Mouse (Mus musculus) cerebellum, adult 2 months (tissue): ENCODE data around the gene Agbl2.

Experiments used
- CTCF ChIP-seq: fragments of 200-500 bp; IDR thresholded peaks from 2 replicates; pipeline ENCODE4 v1.5.1; 2011; ENCODE audit warnings: low read depth, mild to moderate bottlenecking, control low read depth, low read length, moderate library complexity, borderline replicate concordance; ENCODE audit not compliant: insufficient read depth
- POLR2A ChIP-seq: fragments of 200-500 bp; IDR thresholded peaks from 2 replicates; pipeline ENCODE4 v1.6.1; 2011; ENCODE audit warnings: low read length, control low read depth, borderline replicate concordance; ENCODE audit not compliant: insufficient read depth

DNA sequence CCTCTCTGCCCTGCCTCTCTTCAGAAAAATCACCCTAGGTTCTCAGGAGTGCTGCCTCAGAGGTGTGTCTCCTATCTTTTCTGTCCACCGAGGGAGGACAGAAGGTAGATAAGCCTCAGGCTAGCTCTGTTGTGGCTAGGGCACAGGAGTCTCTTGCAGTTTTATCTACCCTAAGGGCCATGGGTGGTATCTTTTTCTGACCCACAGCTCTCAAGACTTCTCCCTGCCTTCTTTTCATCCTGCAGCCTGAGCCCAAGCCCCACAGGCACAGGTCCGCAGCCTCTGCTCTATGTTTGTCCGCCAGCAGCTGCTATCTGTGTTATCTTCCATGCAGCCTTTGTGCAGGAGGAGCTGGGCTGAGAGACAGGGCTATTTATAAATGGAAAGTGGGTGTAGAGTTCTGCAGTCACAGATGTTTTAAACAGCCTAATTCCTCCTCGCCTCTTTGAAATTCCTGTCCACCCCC is 87.6 kb downstream of the Agbl2 start:
- TF ChIP-seq CTCF (no peak), POLR2A (no peak)
